Mouse (Mus musculus): ENCODE data around the gene Bcl6.

Bcl6 gene

GRCm38 (mm10) chr16:23921697-23922096 is 67.0 kb downstream of the Bcl6 start:
- no peak for DNase-seq

DNA sequence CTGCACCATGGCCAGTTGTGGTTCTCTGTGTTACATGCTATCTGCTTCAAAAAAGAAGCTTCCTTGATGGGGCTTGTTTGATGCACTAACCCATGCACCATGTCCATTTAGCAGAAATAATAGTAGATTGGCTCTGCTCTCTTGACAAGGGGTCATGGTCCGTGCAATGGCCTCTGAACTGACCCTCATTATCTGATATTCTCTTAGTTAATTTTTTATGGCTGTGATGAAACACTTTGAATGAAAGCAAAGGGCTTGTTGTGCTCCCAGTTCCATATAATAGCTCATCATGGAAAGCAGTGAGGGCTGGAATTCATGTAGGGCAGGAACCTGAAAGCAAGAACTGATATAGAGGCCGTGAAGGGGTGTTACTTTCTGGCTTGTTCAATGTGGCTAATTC is 69.2 kb downstream of the Bcl6 start:
- no peak for DNase-seq
